Mouse (Mus musculus) myocyte (in vitro differentiated cells): ENCODE results near the gene Rab26. TPM values are rescaled to one million over a fixed set of nuclear protein-coding genes. Genes with fewer than 3 reads are reported as not detected.
A peak's percentile ranks its signal among the peaks of the same experiment; 100 is the strongest.

Source experiments
- H3K27me3 ChIP-seq: one replicate; pipeline ENCODE4 v1.6.1; 2011; ENCODE audit not compliant: control insufficient read depth, insufficient read depth, insufficient read length
- H3K36me3 ChIP-seq: one replicate; pipeline ENCODE4 v1.6.1; 2011; ENCODE audit not compliant: control insufficient read depth, insufficient read depth
- H3K4me2 ChIP-seq: one replicate; pipeline ENCODE4 v1.6.1; 2011; ENCODE audit warnings: low read depth, control low read depth
- H3K4me3 ChIP-seq: one replicate; pipeline ENCODE4 v1.5.1; 2011; ENCODE audit warnings: mild to moderate bottlenecking, control low read depth, moderate library complexity
- H3K79me2 ChIP-seq: one replicate; pipeline ENCODE4 v1.6.1; 2011; ENCODE audit not compliant: control insufficient read depth, insufficient read depth
- H3ac ChIP-seq: one replicate; pipeline ENCODE4 v1.6.1; 2011; ENCODE audit not compliant: control insufficient read depth, insufficient read length
- CEBPB ChIP-seq: IDR thresholded peaks from 2 replicates; pipeline ENCODE4 v1.6.1; 2011; ENCODE audit warnings: mild to moderate bottlenecking, moderate library complexity; ENCODE audit not compliant: poor library complexity, insufficient read depth, severe bottlenecking
- E2F4 ChIP-seq: IDR thresholded peaks from one replicate; pipeline ENCODE4 v1.6.1; 2011; ENCODE audit warnings: mild to moderate bottlenecking, control low read depth, moderate library complexity; ENCODE audit not compliant: insufficient read depth
- MAX ChIP-seq: IDR thresholded peaks from one replicate; pipeline ENCODE4 v1.6.1; 2011; ENCODE audit warnings: low read depth, mild to moderate bottlenecking, control low read depth
- MYOD1 ChIP-seq, 3 experiments: IDR thresholded peaks; one replicate each; pipeline ENCODE4 v1.6.1; 2011; ENCODE audit warnings: control low read depth in 2 of 3, low read depth in 2 of 3, mild to moderate bottlenecking in 2 of 3, moderate library complexity in 1 of 3; ENCODE audit not compliant: insufficient read length in 2 of 3, control insufficient read depth in 1 of 3
- MYOG ChIP-seq, 3 experiments: IDR thresholded peaks; one replicate each; pipeline ENCODE4 v1.6.1; 2011; ENCODE audit warnings: control low read depth in 2 of 3, low read depth in 2 of 3, mild to moderate bottlenecking in 2 of 3; ENCODE audit not compliant: insufficient read length in 2 of 3, control insufficient read depth in 1 of 3, insufficient read depth in 1 of 3
- POLR2A ChIP-seq: IDR thresholded peaks from one replicate; pipeline ENCODE4 v1.6.1; 2011; ENCODE audit warnings: low read depth, mild to moderate bottlenecking, control low read depth, moderate library complexity; ENCODE audit not compliant: insufficient read length
- POLR2AphosphoS2 ChIP-seq: IDR thresholded peaks from one replicate; pipeline ENCODE4 v1.6.1; 2011; ENCODE audit warnings: low read depth, control low read depth; ENCODE audit not compliant: insufficient read length
- REST ChIP-seq: IDR thresholded peaks from one replicate; pipeline ENCODE4 v1.6.1; 2011; ENCODE audit warnings: mild to moderate bottlenecking, control low read depth, moderate library complexity; ENCODE audit not compliant: insufficient read depth, insufficient read length
- SRF ChIP-seq: IDR thresholded peaks from one replicate; pipeline ENCODE4 v1.6.1; 2011; ENCODE audit warnings: low read depth; ENCODE audit not compliant: control insufficient read depth, insufficient read length
- TCF12 ChIP-seq: IDR thresholded peaks from one replicate; pipeline ENCODE4 v1.6.1; 2011; ENCODE audit warnings: mild to moderate bottlenecking, control low read depth; ENCODE audit not compliant: poor library complexity, insufficient read depth, severe bottlenecking
- TCF3 ChIP-seq: IDR thresholded peaks from one replicate; pipeline ENCODE4 v1.6.1; 2011; ENCODE audit warnings: low read depth, control low read depth; ENCODE audit not compliant: insufficient read length
- USF1 ChIP-seq: IDR thresholded peaks from one replicate; pipeline ENCODE4 v1.6.1; 2011; ENCODE audit warnings: low read depth, mild to moderate bottlenecking, control low read depth, moderate library complexity
- polyA plus RNA-seq: library from polyadenylated mRNA; unstranded; fragments of >200 nt; fragmentation: generic; extraction: Trizol; gene quantifications from one replicate; pipeline ENCODE4 v1.2.1, GENCODE M21; 2012; ENCODE audit warnings: missing spikeins

The Rab26 gene
- polyA plus RNA-seq, 1 experiment: 0.35 TPM

GRCm38 (mm10) chr17:24567034-24567779 lies 33.2 kb upstream of the Rab26 start:
- Histone ChIP-seq H3K4me2 (peak overlapping the region; percentile 46), H3K27me3 (no peaks in the 10 kb centered on the region), H3K4me3 (no peak overlapping the region), H3ac (no peak overlapping the region), H3K79me2 (peaks cover 17% of the 10 kb centered on the region), H3K36me3 (peaks cover 26% of the 10 kb centered on the region)
- TF ChIP-seq E2F4 (no peak), POLR2A (no peak), MYOG (IDR thresholded peaks at IDR 0.05; ENCODE audit: control insufficient read depth in 1 of 3, insufficient read depth in 1 of 3, insufficient read length in 2 of 3, low read depth in 2 of 3) (peak in 2 of 3 experiments; percentile 8 to 77), MYOD1 (IDR thresholded peaks at IDR 0.05; ENCODE audit: control insufficient read depth in 1 of 3, insufficient read length in 2 of 3, low read depth in 2 of 3) (peak in 1 of 3 experiments; percentile 50), REST (no peak)

GRCm38 (mm10) chr17:24565792-24566191 lies 31.8 kb upstream of the Rab26 start:
- no peak overlapping the region for H3K4me3 ChIP-seq
- H3ac ChIP-seq: no peak overlapping the region
- peaks cover 22% of the 10 kb centered on the region for H3K36me3 ChIP-seq
- no peaks in the 10 kb centered on the region for H3K27me3 ChIP-seq
- TF ChIP-seq TCF12 (no peak), USF1 (no peak), MYOD1 (IDR thresholded peaks at IDR 0.05; ENCODE audit: control insufficient read depth in 1 of 3, insufficient read length in 2 of 3, low read depth in 2 of 3) (no peak), MYOG (IDR thresholded peaks at IDR 0.05; ENCODE audit: control insufficient read depth in 1 of 3, insufficient read depth in 1 of 3, insufficient read length in 2 of 3, low read depth in 2 of 3) (no peak), POLR2A (no peak), REST (no peak), POLR2AphosphoS2 (no peak)
- H3K79me2 ChIP-seq: peaks cover 30% of the 10 kb centered on the region
- no peak overlapping the region for H3K4me2 ChIP-seq

GRCm38 (mm10) chr17:24565092-24565491 lies 31.1 kb upstream of the Rab26 start:
- no peaks in the 10 kb centered on the region for H3K27me3 ChIP-seq
- H3K79me2 ChIP-seq: peaks cover 37% of the 10 kb centered on the region
- peaks cover 16% of the 10 kb centered on the region for H3K36me3 ChIP-seq
- H3K4me2 ChIP-seq: no peak overlapping the region
- H3ac ChIP-seq: no peak overlapping the region
- TF ChIP-seq MYOG (IDR thresholded peaks at IDR 0.05; ENCODE audit: control insufficient read depth in 1 of 3, insufficient read depth in 1 of 3, insufficient read length in 2 of 3, low read depth in 2 of 3) (no peak), MYOD1 (IDR thresholded peaks at IDR 0.05; ENCODE audit: control insufficient read depth in 1 of 3, insufficient read length in 2 of 3, low read depth in 2 of 3) (no peak), MAX (no peak), POLR2A (no peak), TCF12 (no peak), E2F4 (no peak), USF1 (no peak), SRF (no peak), POLR2AphosphoS2 (no peak)
- no peak overlapping the region for H3K4me3 ChIP-seq

- no peak overlapping the region for H3ac ChIP-seq
- peaks cover 14% of the 10 kb centered on the region for H3K36me3 ChIP-seq
- no peak overlapping the region for H3K4me3 ChIP-seq
- H3K79me2 ChIP-seq: peaks cover 43% of the 10 kb centered on the region
- H3K4me2 ChIP-seq: no peak overlapping the region
- no peaks in the 10 kb centered on the region for H3K27me3 ChIP-seq
- TF ChIP-seq CEBPB: no peak
- no peak for TF ChIP-seq POLR2A
- no peak for TF ChIP-seq E2F4
- TF ChIP-seq SRF: no peak
- TF ChIP-seq MYOG (IDR thresholded peaks at IDR 0.05; ENCODE audit: control insufficient read depth in 1 of 3, insufficient read depth in 1 of 3, insufficient read length in 2 of 3, low read depth in 2 of 3): peak in 2 of 3 experiments; percentile 34 to 74
- peak in 2 of 3 experiments; percentile 10 to 55 for TF ChIP-seq MYOD1 (IDR thresholded peaks at IDR 0.05; ENCODE audit: control insufficient read depth in 1 of 3, insufficient read length in 2 of 3, low read depth in 2 of 3)
Observed at GRCm38 (mm10) chr17:24564422-24564821, 30.4 kb upstream of the Rab26 start.

GRCm38 (mm10) chr17:24563638-24564037 lies 29.6 kb upstream of the Rab26 start:
- no peaks in the 10 kb centered on the region for H3K27me3 ChIP-seq
- H3K4me3 ChIP-seq: no peak overlapping the region
- H3K4me2 ChIP-seq: no peak overlapping the region
- peaks cover 50% of the 10 kb centered on the region for H3K79me2 ChIP-seq
- TF ChIP-seq TCF3 (no peak), E2F4 (no peak), SRF (no peak), REST (no peak), POLR2AphosphoS2 (no peak), TCF12 (no peak), POLR2A (no peak), MYOG (IDR thresholded peaks at IDR 0.05; ENCODE audit: control insufficient read depth in 1 of 3, insufficient read depth in 1 of 3, insufficient read length in 2 of 3, low read depth in 2 of 3) (no peak), MYOD1 (IDR thresholded peaks at IDR 0.05; ENCODE audit: control insufficient read depth in 1 of 3, insufficient read length in 2 of 3, low read depth in 2 of 3) (no peak), CEBPB (no peak), MAX (no peak), USF1 (no peak)
- H3ac ChIP-seq: no peak overlapping the region
- peaks cover 10% of the 10 kb centered on the region for H3K36me3 ChIP-seq
